Mouse (Mus musculus): ENCODE data around the gene Mthfd1l.
"Not testable (repeated sequence)": the region's sequence is repeated elsewhere in the genome, so short reads cannot be mapped to it uniquely, and the experiment has no call there.

The Mthfd1l gene

DNA sequence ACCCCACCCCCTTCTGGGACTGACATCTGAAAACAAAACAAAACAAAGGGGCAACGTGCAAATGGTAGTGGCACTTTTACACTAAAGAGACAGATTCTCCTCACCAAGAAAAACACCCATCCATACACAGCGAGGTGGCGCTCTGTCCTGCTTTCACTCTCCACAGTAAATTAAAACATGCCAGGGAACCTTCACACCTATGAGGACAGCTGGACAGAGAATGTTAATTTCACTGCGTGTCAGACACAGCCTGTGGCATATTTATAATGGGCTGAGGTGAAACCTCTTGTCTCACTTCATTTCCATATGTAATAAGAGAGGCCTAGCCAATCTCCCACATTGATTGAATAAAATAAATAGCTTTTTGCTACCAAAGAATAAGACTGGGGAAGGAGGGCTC, 146.4 kb downstream of the Mthfd1l start:
- no peak for DNase-seq (ENCODE audit: low spot score in 2 of 2)

DNA sequence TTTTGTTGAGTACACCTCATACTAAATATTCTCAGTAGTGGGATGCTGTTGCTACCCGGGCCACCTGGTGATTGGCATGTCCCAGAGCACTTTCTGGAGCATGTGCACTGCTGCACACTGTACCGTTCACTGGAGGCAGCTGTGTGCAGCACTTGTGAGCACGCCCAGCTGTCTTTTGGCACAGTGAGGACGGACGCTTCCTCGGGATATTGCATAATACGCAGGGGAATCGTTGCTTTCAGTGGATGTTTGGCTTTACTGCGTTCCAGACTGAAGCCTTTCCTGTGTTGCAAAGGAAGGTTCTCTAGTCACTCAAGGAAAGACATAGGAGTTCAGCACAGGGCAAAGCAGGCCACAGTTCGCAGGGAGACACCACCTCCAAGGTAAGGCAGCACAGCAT, 147.8 kb downstream of the Mthfd1l start:
- no peak for DNase-seq (ENCODE audit: low spot score in 2 of 2)

DNA sequence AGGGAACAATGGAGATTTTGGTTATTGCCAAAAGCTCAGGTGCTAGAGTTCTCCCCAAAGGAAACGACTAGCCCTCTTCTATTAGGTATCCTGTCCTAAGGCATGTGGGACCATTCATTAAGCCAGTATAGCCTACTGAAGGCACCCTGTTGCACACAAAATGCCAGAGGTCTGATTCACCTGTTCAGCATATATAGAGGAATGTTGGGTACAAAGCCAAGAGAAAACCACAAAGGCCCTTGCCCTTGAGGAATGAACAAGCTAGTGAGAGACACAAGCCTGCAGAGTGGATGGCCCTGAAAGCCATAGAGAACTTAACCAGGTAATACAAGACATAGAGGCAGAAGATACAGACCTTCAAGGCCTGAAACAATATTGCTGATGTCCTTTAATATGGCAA, 148.3 kb downstream of the Mthfd1l start:
- no peak for DNase-seq (ENCODE audit: low spot score in 2 of 2)

DNA sequence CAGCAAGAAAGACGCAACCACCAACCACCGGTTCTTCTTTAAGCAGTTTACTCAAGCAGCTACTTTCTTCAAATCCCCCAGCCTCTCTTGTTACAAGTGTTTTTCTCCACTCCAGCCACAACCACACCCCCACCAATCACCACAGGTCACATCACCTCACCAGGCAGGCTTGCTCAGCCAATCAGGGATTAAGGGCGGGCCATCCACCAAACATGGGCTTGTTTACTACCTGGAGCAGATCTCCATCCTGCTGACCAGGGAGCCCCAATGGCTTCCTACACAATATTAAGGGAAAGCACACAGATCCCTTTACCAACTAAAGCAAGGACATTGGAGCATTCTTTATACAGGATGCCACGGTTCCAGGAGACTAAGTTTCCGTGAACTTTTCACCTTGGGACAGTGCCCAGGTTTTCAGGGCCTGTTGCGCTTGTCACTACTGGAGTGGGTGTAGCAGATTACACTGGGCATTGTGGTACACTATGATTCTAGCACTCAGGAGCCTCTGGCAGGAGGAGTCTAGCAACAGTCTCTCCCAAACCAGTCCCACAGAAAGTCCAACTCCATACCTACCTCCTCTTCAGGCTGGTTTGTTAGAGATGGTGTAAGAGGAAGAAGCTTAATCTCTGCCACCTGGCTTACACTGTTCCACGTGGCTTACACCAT, 150.5 kb downstream of the Mthfd1l start:
- not testable (repeated sequence) for DNase-seq (ENCODE audit: low spot score in 2 of 2)

DNA sequence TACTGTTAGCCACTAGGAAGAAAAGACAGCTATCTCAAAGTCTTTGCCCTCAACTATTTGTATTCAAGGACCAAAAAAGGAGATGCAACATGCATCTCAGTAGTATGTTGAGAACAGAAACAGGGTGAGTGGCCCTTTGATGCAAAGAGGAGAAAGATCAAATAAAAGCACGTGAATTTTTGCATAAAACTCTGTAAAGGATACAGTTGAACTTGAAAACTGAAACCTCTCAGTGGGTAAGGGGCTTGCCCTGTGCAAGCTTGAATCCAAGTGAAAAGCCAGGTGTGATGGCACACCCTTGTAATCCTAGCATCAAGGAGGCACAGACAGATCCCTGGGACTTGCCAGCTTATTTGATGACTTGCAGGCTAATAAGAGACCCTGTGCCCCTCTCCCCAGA, 151.2 kb downstream of the Mthfd1l start:
- DNase-seq (ENCODE audit: low spot score in 2 of 2) = no peak

DNA sequence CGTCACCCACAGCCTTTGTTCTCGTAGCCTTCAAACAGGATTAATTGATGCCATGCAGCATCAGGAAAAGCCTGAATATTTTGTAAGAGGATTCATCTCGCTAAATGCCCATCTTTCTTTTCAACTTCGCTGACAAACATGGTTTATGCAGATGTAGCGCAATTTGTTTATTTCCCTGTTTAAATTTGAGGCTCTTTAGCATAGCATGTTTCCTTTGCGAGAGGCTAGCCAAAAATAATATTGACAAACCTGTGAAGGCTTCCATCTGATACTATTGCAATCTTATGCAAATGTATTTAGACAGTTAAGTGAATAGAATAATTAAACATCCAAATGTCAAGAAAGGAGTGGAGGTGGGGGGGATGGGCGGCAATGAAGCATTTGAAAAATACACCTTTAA, 152.3 kb downstream of the Mthfd1l start:
- no peak for DNase-seq (ENCODE audit: low spot score in 2 of 2)

DNA sequence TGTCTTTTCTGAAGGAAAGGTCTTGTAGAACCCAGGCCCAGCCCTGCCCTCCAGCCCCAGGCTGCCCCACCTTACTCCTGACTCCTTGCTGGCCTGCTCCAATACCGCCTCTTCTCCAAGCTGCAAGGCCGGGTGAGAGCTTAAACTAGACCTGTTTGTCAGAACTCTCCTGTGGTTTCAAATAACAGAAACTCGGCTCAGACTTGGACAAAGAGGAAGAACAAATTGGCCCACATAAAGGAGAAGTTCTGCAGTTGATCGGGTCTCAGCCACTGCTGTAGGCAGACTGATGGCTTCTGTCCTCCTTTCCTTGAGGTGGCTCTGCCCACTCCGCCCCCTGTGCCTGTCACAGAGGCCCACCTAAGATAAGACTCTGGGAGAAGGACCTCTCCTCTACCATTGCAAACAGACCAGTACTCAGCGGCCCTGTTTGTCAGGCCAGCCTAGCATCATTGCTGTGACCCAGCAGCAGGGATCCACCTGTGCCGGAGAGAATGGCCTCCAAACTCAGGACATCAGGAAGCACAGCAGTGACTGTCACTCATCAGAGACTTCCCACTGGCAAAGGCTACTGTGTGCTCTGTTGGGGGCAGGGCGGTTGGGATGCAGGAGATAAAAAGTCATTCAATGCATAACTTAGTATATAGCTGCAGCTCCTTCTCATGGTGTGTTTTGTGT, 153.6 kb downstream of the Mthfd1l start:
- no peak for DNase-seq (ENCODE audit: low spot score in 2 of 2)

DNA sequence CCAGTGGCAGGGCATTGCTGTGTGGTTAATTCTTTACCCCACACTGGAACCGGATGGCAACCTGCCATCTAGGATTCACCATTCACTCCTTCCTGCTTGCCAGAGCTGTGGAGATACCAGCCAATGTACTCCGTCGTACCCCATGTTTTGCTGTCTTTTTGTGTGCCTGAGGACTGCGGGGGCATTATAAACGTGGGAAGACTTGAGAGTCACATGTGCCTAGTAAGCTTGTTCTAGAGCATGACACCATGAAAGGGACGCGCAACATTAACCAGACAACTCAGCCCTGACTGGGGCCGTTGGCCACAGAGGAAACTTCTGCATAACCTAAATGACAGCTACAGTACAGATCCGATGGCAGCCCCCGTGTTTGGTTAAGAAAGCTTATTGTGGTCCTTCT, 155.5 kb downstream of the Mthfd1l start:
- DNase-seq (ENCODE audit: low spot score in 2 of 2) = no peak

DNA sequence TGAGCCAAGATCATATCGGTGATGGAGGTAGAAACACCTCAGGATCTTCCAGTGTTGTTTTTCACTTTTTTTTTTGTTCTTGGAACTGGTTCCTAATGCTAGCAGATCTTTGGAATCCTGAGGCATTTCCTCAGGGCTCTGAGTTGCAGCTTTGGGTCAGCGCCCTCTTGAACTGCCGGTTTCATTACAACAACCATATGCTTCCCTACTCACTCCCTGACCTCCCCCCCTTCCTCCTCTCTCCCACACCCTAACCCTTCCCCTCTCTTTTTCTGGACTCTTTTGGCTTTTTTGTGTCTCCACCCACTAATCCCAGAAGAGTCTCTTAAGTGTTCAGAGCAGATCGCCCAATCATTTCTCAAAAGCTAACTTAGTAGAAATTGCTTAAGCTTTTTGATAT, 156.0 kb downstream of the Mthfd1l start:
- no peak for DNase-seq (ENCODE audit: low spot score in 2 of 2)

DNA sequence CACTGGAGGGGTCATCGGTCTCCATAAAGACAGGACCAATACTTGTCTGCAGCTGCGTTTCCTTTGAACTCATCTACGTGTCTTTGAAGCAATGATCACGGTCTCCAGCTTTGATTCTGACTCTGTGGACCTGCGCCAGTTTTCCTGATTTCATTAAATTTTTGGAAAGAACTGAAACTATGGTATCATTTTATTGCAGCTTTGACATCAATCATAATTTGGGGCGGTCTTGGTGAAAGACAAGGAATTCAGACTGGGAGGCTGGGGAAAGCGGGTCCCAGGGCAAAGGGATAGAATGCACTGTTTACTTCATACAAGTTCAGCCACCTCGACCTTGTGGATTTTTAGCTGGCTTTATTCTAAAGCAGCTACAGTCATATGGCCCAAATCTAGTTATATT, 156.5 kb downstream of the Mthfd1l start:
- no peak for DNase-seq (ENCODE audit: low spot score in 2 of 2)

DNA sequence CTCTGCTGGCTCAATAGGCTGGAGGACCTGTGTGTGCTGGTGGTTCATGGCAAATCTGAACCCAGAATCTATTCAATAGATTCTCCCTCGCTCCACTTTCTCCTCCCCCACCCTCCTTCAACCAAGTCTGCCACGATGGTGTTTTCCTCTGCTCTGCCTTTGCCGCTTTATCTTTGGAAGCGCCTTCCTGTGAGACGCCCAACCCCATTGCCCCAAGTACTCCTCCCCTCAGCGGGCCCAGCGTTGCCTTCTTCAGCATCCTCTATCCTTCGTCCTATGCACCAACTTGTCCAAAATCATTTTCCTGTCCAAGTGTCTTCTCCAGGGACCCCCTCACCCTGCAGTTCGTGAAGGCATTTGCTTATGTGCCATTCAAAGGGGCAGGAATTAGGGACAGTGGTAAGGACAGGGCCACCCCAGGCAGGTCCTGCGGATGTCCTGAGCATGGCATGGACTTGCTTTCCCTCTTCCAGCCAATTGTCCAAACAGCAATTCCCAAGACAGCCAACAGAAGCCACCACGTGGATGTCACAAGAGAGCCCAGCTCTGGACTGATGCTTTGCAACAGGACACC, 157.2 kb downstream of the Mthfd1l start:
- DNase-seq (ENCODE audit: low spot score in 2 of 2) = no peak

DNA sequence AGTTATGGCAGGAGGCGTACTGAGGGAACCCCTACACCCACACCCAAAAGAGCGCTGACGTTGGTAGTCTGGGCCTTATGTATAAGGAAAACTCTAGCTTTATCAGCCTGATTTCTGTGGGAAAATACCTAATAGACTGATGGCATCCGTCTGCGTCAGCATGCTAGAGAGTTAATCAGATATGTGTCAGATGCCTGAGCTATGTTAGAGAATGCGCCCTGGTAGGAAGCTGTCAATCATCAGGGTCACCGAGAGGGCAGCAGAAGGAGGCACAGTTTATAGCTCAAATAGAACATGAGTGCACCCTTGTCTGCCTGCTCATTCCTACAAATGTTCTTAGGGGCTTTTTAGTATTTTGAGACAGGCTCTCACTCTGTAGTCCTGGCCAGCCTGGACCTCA, 159.8 kb downstream of the Mthfd1l start:
- no peak for DNase-seq (ENCODE audit: low spot score in 2 of 2)

DNA sequence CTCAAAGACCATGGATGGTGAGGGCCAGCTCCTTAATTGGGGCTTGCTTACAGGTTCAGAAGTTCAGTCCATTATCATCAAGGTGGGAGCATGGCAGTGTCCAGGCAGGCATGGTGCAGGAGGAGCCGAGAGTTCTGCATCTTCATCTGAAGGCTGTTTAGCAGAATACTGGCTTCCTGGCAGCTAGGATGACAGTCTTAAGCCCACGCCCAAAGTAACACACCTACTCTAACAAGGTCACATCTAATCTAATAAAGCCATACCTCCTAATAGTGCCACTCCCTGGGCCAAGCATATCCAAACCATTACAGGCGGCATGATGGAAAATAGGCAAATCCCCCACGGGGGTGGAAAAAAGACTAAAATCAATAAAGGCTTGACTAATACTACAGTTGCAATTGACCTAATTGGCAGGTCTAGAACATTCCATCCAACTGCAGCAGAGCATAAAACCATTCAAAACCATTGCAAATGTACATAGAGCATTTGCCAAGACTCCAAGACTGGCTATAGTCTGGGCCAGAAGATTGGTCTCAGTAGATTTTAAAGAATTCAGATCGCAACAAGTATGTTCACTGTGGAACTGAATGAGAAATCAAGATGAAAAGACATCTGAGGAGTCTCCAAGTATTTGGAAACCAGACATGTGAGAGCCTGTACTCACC, 162.3 kb downstream of the Mthfd1l start:
- DNase-seq (ENCODE audit: low spot score in 2 of 2) = no peak

DNA sequence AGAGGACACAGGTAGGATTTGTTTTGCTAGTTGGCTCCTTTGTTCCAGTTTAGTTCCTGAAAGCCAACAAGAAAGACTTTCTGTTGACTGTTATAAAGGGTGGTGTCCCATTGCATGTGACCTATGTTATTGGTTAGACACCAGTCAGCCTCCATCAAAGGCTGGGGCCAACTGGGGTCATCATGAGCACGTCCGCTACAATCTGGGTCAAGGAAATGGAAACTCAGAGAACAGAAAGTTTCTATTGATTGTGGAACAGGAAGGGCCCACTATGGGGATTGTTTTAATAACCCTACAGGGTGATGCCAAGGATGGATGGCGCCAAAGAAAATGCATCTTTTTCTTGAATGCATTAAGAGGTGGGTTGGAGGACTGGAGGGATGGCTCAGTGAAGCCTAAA, 166.6 kb downstream of the Mthfd1l start:
- DNase-seq (ENCODE audit: low spot score in 2 of 2) = no peak

DNA sequence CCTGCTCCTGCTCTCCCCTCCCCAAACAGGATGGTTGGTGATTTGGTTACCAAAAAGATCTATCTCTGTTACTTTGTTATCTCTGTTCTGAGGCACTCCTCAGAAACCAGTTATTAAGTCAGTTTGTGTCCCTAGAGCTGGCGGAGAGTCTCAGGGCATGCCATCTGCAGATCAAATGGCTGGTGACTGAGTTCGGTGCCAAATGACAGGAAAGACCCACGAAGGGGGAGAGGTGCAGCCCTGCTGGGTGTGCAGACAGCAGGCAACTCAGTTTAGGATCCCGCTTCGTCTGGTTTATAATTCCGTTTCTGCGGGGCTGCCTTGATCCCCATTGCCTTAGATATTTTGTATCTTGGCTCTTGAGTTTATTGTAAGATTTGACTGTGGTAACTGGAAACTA, 168.8 kb downstream of the Mthfd1l start:
- no peak for DNase-seq (ENCODE audit: low spot score in 2 of 2)

DNA sequence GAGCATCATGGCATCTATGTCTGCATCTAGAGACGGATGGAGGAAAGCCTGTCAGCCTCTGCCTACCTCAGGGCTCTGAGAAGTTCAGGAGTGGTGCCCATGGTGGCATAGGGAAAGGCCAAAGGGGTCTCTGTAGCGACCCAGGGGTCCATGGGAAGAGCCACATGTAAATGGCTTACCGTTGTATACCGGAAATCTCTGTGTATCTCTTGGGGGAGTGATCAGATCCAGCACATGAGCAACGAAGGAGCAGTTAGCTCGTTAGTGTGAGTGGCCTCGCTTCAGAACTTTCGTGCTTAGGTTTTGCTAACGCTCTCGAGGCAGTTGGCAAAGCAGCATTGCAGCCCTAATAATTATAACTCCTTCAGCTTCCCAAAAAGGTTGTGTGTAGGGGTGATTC, 169.9 kb downstream of the Mthfd1l start:
- no peak for DNase-seq (ENCODE audit: low spot score in 2 of 2)

DNA sequence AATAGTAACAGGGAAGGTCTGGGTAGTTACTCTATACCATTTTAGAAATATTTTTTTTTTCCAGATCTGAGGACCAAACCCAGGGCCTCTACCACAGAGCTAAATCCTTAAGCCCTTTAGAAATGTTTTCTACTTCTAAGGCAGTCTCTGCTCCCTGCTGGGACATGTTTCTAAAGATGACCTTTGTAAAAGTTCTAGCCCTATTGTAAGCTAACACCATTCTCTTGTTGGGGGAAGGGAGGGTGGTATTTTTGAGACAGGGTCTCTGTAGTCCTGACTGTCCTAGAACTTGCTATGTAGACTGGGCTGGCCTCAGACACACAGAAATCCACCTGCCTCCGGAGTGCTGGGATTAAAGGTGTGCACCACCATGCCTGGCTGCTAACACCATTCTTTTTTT, 170.5 kb downstream of the Mthfd1l start:
- DNase-seq (ENCODE audit: low spot score in 2 of 2) = no peak

DNA sequence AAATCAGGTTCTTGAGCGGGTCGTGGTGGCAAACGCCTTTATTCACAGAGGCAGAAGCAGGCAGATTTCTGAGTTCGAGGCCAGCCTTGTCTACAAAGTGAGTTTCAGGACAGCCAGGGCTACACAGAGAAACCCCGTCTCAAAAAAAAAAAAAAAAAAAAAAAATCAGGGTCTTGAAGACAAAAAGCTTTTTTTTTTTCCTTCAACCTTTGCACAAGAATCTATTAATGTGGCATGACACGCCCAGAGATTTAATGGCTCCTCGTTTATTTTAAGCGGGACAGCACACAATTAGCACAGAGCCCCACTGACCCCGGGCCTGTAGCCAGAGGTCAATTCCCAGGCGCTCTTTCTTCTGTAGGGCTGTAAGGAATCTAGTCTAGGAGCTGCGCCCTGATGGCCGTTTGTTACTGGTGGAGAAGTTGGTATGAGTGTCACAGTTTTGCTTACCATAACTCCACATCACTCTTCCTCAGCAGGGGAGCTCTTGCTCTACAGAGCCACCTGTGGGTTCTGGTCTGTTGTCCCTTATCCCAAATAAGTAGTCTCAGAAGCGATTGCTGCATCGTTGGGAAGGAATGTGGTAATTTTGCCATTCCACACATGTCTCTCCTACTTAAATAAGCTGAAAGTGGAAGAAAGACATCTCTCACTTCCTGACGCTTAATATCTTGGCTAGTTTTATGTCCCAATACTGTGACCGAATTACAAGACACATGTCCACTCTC, 172.3 kb downstream of the Mthfd1l start:
- no peak for DNase-seq (ENCODE audit: low spot score in 2 of 2)

DNA sequence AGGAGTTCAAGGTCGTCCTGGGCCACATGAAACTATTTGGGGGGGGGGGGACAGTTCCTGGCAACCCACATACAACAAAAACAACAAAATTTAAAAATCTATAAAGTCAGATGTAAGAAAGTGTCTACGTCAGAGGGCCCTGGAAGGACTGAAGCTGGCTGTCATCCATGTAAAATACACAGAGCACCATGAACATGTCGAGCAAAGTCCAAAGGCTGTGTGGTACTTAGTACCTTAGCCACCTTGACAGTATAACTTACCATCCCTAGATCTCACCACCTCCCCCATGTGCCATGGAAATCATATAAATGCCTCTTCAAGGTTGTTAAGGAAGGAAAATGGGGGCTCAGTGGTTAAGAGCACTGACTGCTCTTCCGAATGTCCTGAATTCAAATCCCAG, 174.0 kb downstream of the Mthfd1l start:
- DNase-seq (ENCODE audit: low spot score in 2 of 2) = no peak

DNA sequence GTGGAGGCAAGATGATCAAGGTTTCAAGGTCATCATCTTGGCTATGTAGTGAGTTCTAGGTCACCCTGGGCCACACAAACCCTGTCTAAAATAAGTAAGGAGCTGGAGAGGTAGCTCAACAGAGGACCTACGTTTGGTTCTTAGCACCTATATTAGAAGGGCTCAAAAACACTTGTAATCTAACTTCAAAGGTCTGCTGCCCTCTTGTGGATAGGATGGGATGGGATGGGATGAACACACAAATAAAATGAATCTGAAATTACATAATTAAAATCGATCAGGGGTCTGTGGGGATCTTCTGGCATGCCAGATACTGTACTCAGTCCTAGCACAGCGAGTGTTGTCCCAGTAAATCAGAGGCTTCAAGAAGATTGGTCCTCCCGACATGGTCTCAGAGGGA, 178.2 kb downstream of the Mthfd1l start:
- no peak for DNase-seq (ENCODE audit: low spot score in 2 of 2)

DNA sequence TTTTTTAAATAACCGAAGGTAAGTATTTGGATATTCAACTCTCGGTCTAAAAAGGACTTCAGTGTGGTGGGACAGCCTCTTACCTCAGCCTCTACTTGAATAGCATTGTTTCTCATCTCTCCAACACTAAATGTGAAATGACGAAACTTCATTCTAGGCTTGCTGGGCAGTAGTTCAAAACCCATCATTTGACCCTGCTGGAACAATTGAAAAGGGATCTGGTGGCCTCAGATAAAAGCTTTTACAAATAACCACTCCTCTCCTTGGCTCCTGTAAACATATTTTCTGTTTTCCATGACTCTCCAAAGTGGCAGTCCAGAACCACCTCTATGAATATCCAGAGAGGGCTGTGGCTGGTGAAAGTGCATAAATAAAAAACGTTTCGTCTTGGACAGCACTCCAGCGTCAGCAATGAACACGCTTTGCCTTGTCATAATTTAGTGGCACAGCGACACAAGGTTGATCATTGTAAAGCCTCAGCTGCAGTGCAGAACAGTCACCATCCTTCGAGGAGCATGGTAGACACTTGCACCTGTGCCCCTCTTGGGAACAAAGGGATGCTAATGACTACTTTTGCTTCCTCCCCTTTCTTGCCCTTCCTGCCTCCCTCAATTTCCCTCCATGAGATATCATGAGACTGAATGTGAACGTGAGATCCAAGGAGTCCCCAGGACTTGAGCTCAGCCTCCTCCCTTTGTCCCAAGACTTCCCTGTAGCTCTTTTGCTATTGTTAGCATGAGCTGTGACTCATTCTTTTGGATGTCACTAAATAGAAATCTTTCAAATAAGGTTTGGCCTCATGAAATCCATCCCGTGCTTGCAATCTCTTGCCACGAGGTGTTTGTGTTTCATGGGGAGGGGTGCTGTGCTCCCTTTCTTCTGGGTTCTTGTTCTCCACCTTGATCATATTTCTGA, 179.2 kb downstream of the Mthfd1l start:
- DNase-seq (ENCODE audit: low spot score in 2 of 2) = no peak

Measured in right cerebral cortex, postnatal 10 days (tissue).